Mouse (Mus musculus): Measurements from ENCODE around the gene Actr2. TPM values are rescaled to one million over a fixed set of nuclear protein-coding genes. Genes with fewer than 3 reads are reported as not detected.
"Not testable (repeated sequence)": the region's sequence is repeated elsewhere in the genome, so short reads cannot be mapped to it uniquely, and the experiment has no call there.

The Actr2 gene
- polyA plus RNA-seq, 1 experiment from 2014 or later = 61.5 TPM

- no peak for ATAC-seq (replicated peaks; ENCODE audit: insufficient number of reproducible peaks, low FRiP score, low TSS enrichment)
- H3K27ac ChIP-seq (ENCODE audit: low read depth, low read length) = no peak overlapping the region
- H3K4me3 ChIP-seq (ENCODE audit: low read depth, low read length) = no peak overlapping the region
- no peak overlapping the region for H3K9ac ChIP-seq (ENCODE audit: low read depth, low read length)
- no peaks in the 10 kb centered on the region for H3K4me1 ChIP-seq (ENCODE audit: control insufficient read depth, insufficient read depth, low read length)
- H3K9me3 ChIP-seq (replicated peaks; ENCODE audit: control insufficient read depth, low read length) = no peaks in the 10 kb centered on the region
- 90% methylated on average over 1 of the region's 1 CpGs for WGBS (ENCODE audit: insufficient replicate concordance)
- H3K4me2 ChIP-seq = no peak overlapping the region
- H3K36me3 ChIP-seq (ENCODE audit: control insufficient read depth, insufficient read depth, low read length) = peaks cover 4% of the 10 kb centered on the region
- no peaks in the 10 kb centered on the region for H3K27me3 ChIP-seq (ENCODE audit: control insufficient read depth, insufficient read depth, low read length)
Observed at GRCm38 (mm10) chr11:20066106-20066505, 46.6 kb downstream of the Actr2 start.

DNA sequence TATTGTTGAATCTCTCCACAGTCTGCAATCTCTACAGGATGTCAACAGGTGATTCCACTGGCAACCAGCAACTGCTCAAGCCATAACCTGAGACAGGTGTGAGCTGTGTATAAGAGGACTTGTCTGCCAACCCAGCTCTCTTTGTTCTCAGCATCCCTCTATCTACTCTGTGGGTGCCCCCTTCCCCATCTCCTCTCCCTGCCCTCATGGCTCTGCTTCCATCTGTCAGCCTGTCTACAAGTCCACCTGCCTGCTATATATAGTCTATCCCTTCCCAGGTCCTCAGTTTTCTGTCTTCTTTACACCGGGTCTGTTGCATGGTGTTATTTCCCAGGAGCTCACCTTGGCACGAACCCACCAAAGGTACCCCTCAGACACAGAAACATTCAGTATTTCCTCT lies 47.8 kb downstream of the Actr2 start:
- no peaks in the 10 kb centered on the region for H3K4me1 ChIP-seq (ENCODE audit: control insufficient read depth, insufficient read depth, low read length)
- H3K9ac ChIP-seq (ENCODE audit: low read depth, low read length) = no peak overlapping the region
- H3K9me3 ChIP-seq (replicated peaks; ENCODE audit: control insufficient read depth, low read length) = no peaks in the 10 kb centered on the region
- no peak overlapping the region for H3K27ac ChIP-seq (ENCODE audit: low read depth, low read length)
- H3K4me3 ChIP-seq (ENCODE audit: low read depth, low read length) = no peak overlapping the region
- 84% methylated on average over 2 of the region's 2 CpGs for WGBS (ENCODE audit: insufficient replicate concordance)
- ATAC-seq (replicated peaks; ENCODE audit: insufficient number of reproducible peaks, low FRiP score, low TSS enrichment) = no peak
- H3K36me3 ChIP-seq (ENCODE audit: control insufficient read depth, insufficient read depth, low read length) = peaks cover 3% of the 10 kb centered on the region; the same call in 1 of the 2 replicates
- H3K27me3 ChIP-seq (ENCODE audit: control insufficient read depth, insufficient read depth, low read length) = no peaks in the 10 kb centered on the region
- H3K4me2 ChIP-seq = no peak overlapping the region

- ATAC-seq (replicated peaks; ENCODE audit: insufficient number of reproducible peaks, low FRiP score, low TSS enrichment); H3K4me2 ChIP-seq; H3K9me3 ChIP-seq (replicated peaks; ENCODE audit: control insufficient read depth, low read length); H3K27ac ChIP-seq (ENCODE audit: low read depth, low read length); H3K9ac ChIP-seq (ENCODE audit: low read depth, low read length); H3K36me3 ChIP-seq (ENCODE audit: control insufficient read depth, insufficient read depth, low read length); H3K4me3 ChIP-seq (ENCODE audit: low read depth, low read length); H3K27me3 ChIP-seq (ENCODE audit: control insufficient read depth, insufficient read depth, low read length); H3K4me1 ChIP-seq (ENCODE audit: control insufficient read depth, insufficient read depth, low read length): not testable (repeated sequence)
- WGBS (ENCODE audit: insufficient replicate concordance) = 75% methylated on average over 2 of the region's 2 CpGs
Observed at GRCm38 (mm10) chr11:20064086-20064485, 48.6 kb downstream of the Actr2 start.

DNA sequence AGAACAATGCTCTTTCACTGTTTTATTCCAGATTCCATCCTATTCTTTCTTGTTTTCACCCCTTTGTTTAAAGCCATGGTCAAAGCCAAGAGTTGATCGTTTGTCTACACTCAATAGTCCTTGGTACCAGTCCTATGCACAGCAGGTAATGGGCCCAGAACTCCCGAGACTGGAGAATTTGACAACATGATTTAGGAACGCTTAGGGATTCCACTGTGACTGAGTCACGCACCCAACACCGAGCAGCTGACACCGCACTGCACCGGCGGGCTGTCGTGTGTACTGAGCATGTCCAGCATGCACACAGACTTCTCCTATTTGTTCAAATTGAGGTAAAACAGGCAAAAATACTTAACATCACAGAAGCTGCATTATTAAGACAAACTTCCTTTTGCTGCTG lies 49.9 kb downstream of the Actr2 start:
- H3K4me3 ChIP-seq (ENCODE audit: low read depth, low read length); H3K27ac ChIP-seq (ENCODE audit: low read depth, low read length); H3K4me1 ChIP-seq (ENCODE audit: control insufficient read depth, insufficient read depth, low read length); H3K36me3 ChIP-seq (ENCODE audit: control insufficient read depth, insufficient read depth, low read length); H3K9me3 ChIP-seq (replicated peaks; ENCODE audit: control insufficient read depth, low read length); H3K27me3 ChIP-seq (ENCODE audit: control insufficient read depth, insufficient read depth, low read length); ATAC-seq (replicated peaks; ENCODE audit: insufficient number of reproducible peaks, low FRiP score, low TSS enrichment); H3K9ac ChIP-seq (ENCODE audit: low read depth, low read length); H3K4me2 ChIP-seq: not testable (repeated sequence)
- 92% methylated on average over 9 of the region's 9 CpGs for WGBS (ENCODE audit: insufficient replicate concordance)

DNA sequence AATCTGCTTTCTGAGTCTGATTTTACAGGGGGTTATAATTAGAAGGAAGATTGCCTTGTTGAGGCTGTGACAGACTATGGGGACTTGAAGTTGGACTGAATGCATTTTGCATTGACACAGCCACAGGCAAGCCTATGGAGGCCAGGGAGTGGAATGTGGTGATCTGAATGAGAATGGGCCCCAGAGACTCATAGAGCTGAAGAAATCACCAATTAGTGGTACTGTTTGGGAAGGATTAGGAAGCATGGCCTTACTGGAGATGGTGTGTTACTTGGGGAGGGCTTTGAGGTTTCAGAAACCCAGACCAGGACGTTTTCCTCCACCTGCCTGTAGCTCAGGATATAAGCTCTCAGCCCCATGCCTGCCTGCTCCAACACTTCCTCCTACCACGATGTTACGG lies 53.0 kb downstream of the Actr2 start:
- ATAC-seq (replicated peaks; ENCODE audit: insufficient number of reproducible peaks, low FRiP score, low TSS enrichment) = no peak
- Histone ChIP-seq H3K4me3 (ENCODE audit: low read depth, low read length) (no peak overlapping the region), H3K4me2 (no peak overlapping the region), H3K9ac (ENCODE audit: low read depth, low read length) (no peak overlapping the region), H3K4me1 (ENCODE audit: control insufficient read depth, insufficient read depth, low read length) (no peaks in the 10 kb centered on the region), H3K27me3 (ENCODE audit: control insufficient read depth, insufficient read depth, low read length) (no peaks in the 10 kb centered on the region), H3K9me3 (replicated peaks; ENCODE audit: control insufficient read depth, low read length) (no peaks in the 10 kb centered on the region), H3K27ac (ENCODE audit: low read depth, low read length) (no peak overlapping the region), H3K36me3 (ENCODE audit: control insufficient read depth, insufficient read depth, low read length) (peaks cover 21% of the 10 kb centered on the region)
- 84% methylated on average over 3 of the region's 3 CpGs for WGBS (ENCODE audit: insufficient replicate concordance)

GRCm38 (mm10) chr11:20057429-20057828 lies 55.3 kb downstream of the Actr2 start:
- H3K4me2 ChIP-seq = no peak overlapping the region
- no peaks in the 10 kb centered on the region for H3K27me3 ChIP-seq (ENCODE audit: control insufficient read depth, insufficient read depth, low read length)
- no peak for ATAC-seq (replicated peaks; ENCODE audit: insufficient number of reproducible peaks, low FRiP score, low TSS enrichment)
- H3K9ac ChIP-seq (ENCODE audit: low read depth, low read length) = no peak overlapping the region
- no peaks in the 10 kb centered on the region for H3K9me3 ChIP-seq (replicated peaks; ENCODE audit: control insufficient read depth, low read length)
- peaks cover 9% of the 10 kb centered on the region for H3K4me1 ChIP-seq (ENCODE audit: control insufficient read depth, insufficient read depth, low read length)
- peaks cover 21% of the 10 kb centered on the region for H3K36me3 ChIP-seq (ENCODE audit: control insufficient read depth, insufficient read depth, low read length)
- no peak overlapping the region for H3K4me3 ChIP-seq (ENCODE audit: low read depth, low read length)
- no peak overlapping the region for H3K27ac ChIP-seq (ENCODE audit: low read depth, low read length)
- WGBS (ENCODE audit: insufficient replicate concordance) = 87% methylated on average over 2 of the region's 2 CpGs

DNA sequence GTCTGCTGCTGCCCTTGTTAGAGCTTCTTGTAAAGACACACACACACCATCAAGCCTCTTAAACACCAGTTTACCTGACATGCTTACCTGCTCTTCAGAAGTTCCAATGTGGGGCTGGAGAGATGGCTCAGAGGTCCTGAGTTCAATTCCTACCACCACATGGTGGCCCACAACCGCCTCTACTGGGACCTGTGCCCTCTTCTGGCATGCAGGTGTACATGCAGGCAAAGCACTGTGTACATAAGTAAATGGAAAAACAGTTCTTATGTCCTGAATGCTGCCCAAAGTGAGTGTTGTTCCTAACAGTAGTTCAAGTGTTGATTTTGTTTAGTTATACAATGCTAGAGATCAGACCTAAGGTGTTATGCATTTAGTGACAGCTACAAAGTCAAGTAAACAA lies 56.5 kb downstream of the Actr2 start:
- H3K9ac ChIP-seq (ENCODE audit: low read depth, low read length) = no peak overlapping the region
- H3K36me3 ChIP-seq (ENCODE audit: control insufficient read depth, insufficient read depth, low read length) = peaks cover 18% of the 10 kb centered on the region
- ATAC-seq (replicated peaks; ENCODE audit: insufficient number of reproducible peaks, low FRiP score, low TSS enrichment) = no peak
- 85% methylated on average over 1 of the region's 1 CpGs for WGBS (ENCODE audit: insufficient replicate concordance)
- no peaks in the 10 kb centered on the region for H3K27me3 ChIP-seq (ENCODE audit: control insufficient read depth, insufficient read depth, low read length)
- H3K4me1 ChIP-seq (ENCODE audit: control insufficient read depth, insufficient read depth, low read length) = peaks cover 9% of the 10 kb centered on the region
- H3K4me3 ChIP-seq (ENCODE audit: low read depth, low read length) = no peak overlapping the region
- no peak overlapping the region for H3K4me2 ChIP-seq
- no peaks in the 10 kb centered on the region for H3K9me3 ChIP-seq (replicated peaks; ENCODE audit: control insufficient read depth, low read length)
- H3K27ac ChIP-seq (ENCODE audit: low read depth, low read length) = no peak overlapping the region

- H3K4me3 ChIP-seq (ENCODE audit: low read depth, low read length) = no peak overlapping the region
- WGBS (ENCODE audit: insufficient replicate concordance) = 59% methylated on average over 5 of the region's 5 CpGs
- H3K27ac ChIP-seq (ENCODE audit: low read depth, low read length) = no peak overlapping the region
- no peaks in the 10 kb centered on the region for H3K27me3 ChIP-seq (ENCODE audit: control insufficient read depth, insufficient read depth, low read length)
- ATAC-seq (replicated peaks; ENCODE audit: insufficient number of reproducible peaks, low FRiP score, low TSS enrichment) = no peak
- peaks cover 18% of the 10 kb centered on the region for H3K36me3 ChIP-seq (ENCODE audit: control insufficient read depth, insufficient read depth, low read length)
- H3K4me1 ChIP-seq (ENCODE audit: control insufficient read depth, insufficient read depth, low read length) = peaks cover 9% of the 10 kb centered on the region
- H3K9me3 ChIP-seq (replicated peaks; ENCODE audit: control insufficient read depth, low read length) = no peaks in the 10 kb centered on the region
- no peak overlapping the region for H3K9ac ChIP-seq (ENCODE audit: low read depth, low read length)
- H3K4me2 ChIP-seq = no peak overlapping the region
Observed at GRCm38 (mm10) chr11:20054617-20055016, 58.1 kb downstream of the Actr2 start.

DNA sequence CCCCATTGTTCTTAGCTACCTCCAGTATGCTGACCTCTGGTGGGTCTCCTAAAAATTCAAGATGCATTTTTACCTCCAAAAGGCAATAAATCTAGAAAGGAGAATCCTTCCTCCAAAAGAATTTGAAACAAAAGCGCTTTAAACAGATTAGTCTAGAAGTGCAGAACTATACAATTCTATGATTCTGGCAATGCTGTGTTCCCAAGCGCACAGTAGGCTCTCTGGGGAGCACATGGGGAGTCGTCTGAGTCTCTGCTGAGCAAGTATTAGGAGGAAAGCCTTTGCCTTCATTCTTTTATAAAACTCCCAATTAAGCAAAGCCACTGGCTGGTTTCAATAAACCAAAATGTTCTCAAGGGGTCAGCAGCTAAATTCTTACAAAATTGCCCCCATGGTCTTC lies 58.8 kb downstream of the Actr2 start:
- H3K27ac ChIP-seq (ENCODE audit: low read depth, low read length) = no peak overlapping the region
- no peaks in the 10 kb centered on the region for H3K9me3 ChIP-seq (replicated peaks; ENCODE audit: control insufficient read depth, low read length)
- H3K4me3 ChIP-seq (ENCODE audit: low read depth, low read length) = no peak overlapping the region
- H3K4me2 ChIP-seq = no peak overlapping the region
- no peak overlapping the region for H3K9ac ChIP-seq (ENCODE audit: low read depth, low read length)
- no peak for ATAC-seq (replicated peaks; ENCODE audit: insufficient number of reproducible peaks, low FRiP score, low TSS enrichment)
- WGBS (ENCODE audit: insufficient replicate concordance) = 85% methylated on average over 3 of the region's 3 CpGs
- no peaks in the 10 kb centered on the region for H3K27me3 ChIP-seq (ENCODE audit: control insufficient read depth, insufficient read depth, low read length)
- H3K4me1 ChIP-seq (ENCODE audit: control insufficient read depth, insufficient read depth, low read length) = peaks cover 9% of the 10 kb centered on the region
- peaks cover 18% of the 10 kb centered on the region for H3K36me3 ChIP-seq (ENCODE audit: control insufficient read depth, insufficient read depth, low read length)
